Mouse (Mus musculus) G1E (cell line): ENCODE results near the gene Cic.

Source experiments
- CTCF ChIP-seq: IDR thresholded peaks from 2 replicates; pipeline ENCODE4 v1.5.1; 2012; ENCODE audit warnings: low read depth, low read length, inconsistent platforms, mixed read lengths
- TAL1 ChIP-seq: conservative IDR thresholded peaks from 2 replicates; pipeline ENCODE4 v1.6.1; 2012; ENCODE audit warnings: low read depth, low read length, inconsistent platforms, mixed read lengths

DNA sequence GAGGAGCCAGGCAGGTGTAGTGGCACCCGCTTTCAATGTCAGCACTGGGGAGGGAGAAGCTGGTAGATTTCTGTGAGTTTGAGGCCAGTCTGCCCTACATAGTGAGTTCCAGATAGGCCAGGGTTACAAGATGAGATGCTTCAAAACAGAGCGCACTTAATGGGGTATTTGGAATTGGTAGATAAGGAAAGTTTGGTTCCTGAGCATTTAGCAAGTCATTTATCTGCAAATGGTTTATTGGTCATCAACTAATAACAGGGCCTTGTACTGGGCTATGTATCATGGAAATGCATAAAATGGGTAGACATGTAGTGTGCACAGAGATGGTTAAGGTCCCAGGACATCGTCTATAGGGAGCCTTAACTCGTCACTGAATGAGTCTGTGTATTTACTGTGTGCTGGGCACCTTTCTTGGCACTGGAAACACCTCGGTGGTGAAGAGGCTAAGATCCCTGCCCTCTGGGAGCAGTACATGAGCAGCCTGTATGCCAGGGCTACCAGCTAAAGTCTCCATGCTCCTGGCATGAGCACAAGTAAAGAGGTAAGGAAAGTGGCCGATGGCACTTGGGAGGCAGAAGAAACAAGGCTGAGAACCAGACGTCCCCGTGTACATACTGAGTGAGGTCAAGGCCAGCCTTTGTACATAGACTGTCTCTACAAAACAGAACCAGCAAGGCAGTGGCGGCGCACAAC lies 45.1 kb upstream of the Cic start:
- TF ChIP-seq CTCF (no peak), TAL1 (peak; percentile 32)
